Mouse (Mus musculus) forebrain, embryonic 16.5 days (tissue): ENCODE measurements at regions not wholly inside any gene's neighbourhood (a gene's known extent, or its start where the extent isn't known, plus 50 kb on each side); places are given as distances from the start of the nearest gene placed in this dataset.

Source experiments
- ATAC-seq: fragments of 200-750 bp; cut with Nextera tagmentation; 2 replicates; pipeline ENCODE4 v1.8.0; 2017; ENCODE audit warnings: mild to moderate bottlenecking, moderate library complexity
- H3K27ac ChIP-seq: fragments of 300-500 bp; sonication (generic); 2 replicates; pipeline ENCODE4 v1.5.1; 2014; ENCODE audit warnings: low read length, control low read depth
- H3K27me3 ChIP-seq: fragments of 300-500 bp; sonication (generic); replicated peaks from 2 replicates; pipeline ENCODE4 v1.6.1; 2014; ENCODE audit warnings: low read length; ENCODE audit not compliant: control insufficient read depth, insufficient read depth
- H3K36me3 ChIP-seq: fragments of 300-500 bp; sonication (generic); 2 replicates; pipeline ENCODE4 v1.6.1; 2014; ENCODE audit not compliant: control insufficient read depth, insufficient read depth
- H3K4me1 ChIP-seq: fragments of 300-500 bp; sonication (generic); replicated peaks from 2 replicates; pipeline ENCODE4 v1.6.1; 2014; ENCODE audit warnings: low read length; ENCODE audit not compliant: control insufficient read depth, insufficient read depth
- H3K4me2 ChIP-seq: fragments of 300-500 bp; sonication (generic); 2 replicates; pipeline ENCODE4 v1.6.1; 2014; ENCODE audit warnings: mild to moderate bottlenecking, low read length, control low read depth
- H3K4me3 ChIP-seq: fragments of 300-500 bp; sonication (generic); replicated peaks from 2 replicates; pipeline ENCODE4 v1.5.1; 2014; ENCODE audit warnings: mild to moderate bottlenecking, low read length, control low read depth
- H3K9ac ChIP-seq: fragments of 300-500 bp; sonication (generic); replicated peaks from 2 replicates; pipeline ENCODE4 v1.6.1; 2014; ENCODE audit warnings: low read depth, low read length, control low read depth
- H3K9me3 ChIP-seq: fragments of 300-500 bp; sonication (generic); 2 replicates; pipeline ENCODE4 v1.6.1; 2016; ENCODE audit warnings: low read length; ENCODE audit not compliant: control insufficient read depth
- WGBS: fragments of 180-500 bp; shearing (Covaris S2); extraction: QIAGEN DNeasy Blood & Tissue Kit; methylation state at CpG from one replicate; pipeline ENCODE4 v1.1.7; 2014; 5-methylcytosine and 5-hydroxymethylcytosine counted together

GRCm38 (mm10) chr13:28644846-28645574 is 308.5 kb downstream of the Sox4 start:
- no peak overlapping the region for H3K4me2 ChIP-seq
- no peaks in the 10 kb centered on the region for H3K4me1 ChIP-seq
- H3K9ac ChIP-seq: no peak overlapping the region
- no peaks in the 10 kb centered on the region for H3K27me3 ChIP-seq
- no peak for ATAC-seq
- H3K36me3 ChIP-seq: no peaks in the 10 kb centered on the region
- no peak overlapping the region for H3K27ac ChIP-seq
- 67% methylated on average over 3 of the region's 3 CpGs for WGBS
- no peak overlapping the region for H3K4me3 ChIP-seq
- H3K9me3 ChIP-seq: no peaks in the 10 kb centered on the region

DNA sequence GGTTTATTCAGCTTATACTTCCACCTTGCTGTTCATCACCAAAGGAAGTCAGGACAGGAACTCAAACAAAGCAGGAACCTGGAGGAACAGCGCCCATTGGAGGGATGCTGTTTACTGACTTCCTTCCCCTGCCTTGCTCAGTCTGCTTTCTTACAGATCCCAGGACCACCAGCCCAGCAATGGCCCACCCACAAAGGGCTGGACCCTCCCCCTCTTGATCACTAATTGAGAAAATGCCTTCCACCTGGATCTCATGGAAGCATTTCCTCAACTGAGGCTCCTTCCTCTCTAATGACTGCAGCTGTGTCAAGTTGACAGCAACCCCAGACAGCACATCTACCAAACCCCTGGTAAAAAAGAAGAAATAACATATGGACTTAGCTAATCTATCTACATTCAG is 312.7 kb downstream of the Sox4 start:
- H3K9ac ChIP-seq: no peak overlapping the region
- no peaks in the 10 kb centered on the region for H3K9me3 ChIP-seq
- no peaks in the 10 kb centered on the region for H3K36me3 ChIP-seq
- no peak for ATAC-seq
- H3K4me1 ChIP-seq: peaks cover under 1% of the 10 kb centered on the region; the same call in 1 of the 2 replicates
- WGBS: 84% methylated on average over 1 of the region's 1 CpGs
- no peak overlapping the region for H3K27ac ChIP-seq
- H3K4me3 ChIP-seq: no peak overlapping the region
- no peaks in the 10 kb centered on the region for H3K27me3 ChIP-seq
- no peak overlapping the region for H3K4me2 ChIP-seq

DNA sequence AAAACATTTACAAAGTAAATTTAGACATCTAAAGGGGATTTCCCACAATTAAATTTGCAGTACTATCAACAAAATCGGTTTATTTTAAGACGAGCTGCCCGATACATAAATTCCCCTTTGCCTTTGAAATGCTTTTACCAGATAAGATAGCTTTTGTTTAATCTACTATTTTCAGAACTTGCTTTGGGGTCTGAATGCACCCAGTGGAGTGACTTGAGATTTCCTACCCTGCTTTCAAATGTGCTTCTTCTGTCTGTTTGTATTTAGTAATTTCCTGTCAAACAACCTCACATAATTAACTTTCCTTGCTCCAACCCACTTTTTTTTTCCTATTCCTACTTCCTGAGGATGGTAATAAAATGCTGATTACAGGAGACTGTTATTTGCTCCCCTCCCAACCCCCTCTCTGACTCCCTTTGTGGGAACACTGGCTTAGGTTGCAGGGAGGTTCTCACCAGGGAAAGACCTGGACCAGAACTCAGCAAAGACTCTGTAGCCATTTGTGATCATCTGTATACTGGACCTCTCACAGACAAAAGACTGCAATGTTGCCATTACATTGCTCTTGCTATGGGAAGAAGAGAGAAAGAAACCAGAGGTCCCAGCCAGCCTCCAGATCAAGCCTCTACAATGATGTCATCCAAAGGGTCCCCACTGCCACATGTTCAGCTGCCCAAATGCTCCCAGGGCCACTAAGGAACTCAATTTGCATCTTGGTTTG is 318.1 kb downstream of the Sox4 start:
- no peak for ATAC-seq

DNA sequence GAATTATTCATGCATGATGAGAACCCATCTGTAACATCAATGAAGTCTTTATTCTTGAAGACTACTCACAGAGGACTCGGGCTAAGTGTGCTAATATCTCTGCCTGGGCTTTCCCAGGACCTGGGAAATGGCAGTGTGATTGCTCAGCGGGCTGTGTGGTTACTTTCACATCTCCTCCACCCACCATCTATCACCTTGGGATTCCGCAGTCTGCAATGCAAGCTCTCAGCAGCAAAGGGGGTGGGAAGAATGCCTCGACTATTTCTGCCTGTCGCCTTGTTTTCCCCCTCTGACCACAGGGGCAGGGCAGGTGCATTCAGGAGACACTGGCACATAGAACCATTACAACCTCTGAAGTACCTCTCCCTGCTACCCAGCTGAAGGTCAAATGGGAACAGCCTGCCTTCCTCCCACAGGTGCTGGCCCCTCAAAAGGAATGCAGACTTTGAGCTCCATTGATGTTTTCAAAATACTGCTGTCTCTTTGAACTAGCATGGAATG is 319.9 kb downstream of the Sox4 start:
- ATAC-seq: no peak
- no peak overlapping the region for H3K4me2 ChIP-seq

More for the DNA sequence above, 318.1 kb downstream of the Sox4 start:
- Histone ChIP-seq H3K4me3 (no peak overlapping the region), H3K36me3 (no peaks in the 10 kb centered on the region), H3K27ac (no peak overlapping the region), H3K9ac (no peak overlapping the region), H3K4me1 (peaks cover 7% of the 10 kb centered on the region), H3K27me3 (no peaks in the 10 kb centered on the region), H3K9me3 (no peaks in the 10 kb centered on the region), H3K4me2 (no peak overlapping the region)
- WGBS: 79% methylated on average over 3 of the region's 3 CpGs

DNA sequence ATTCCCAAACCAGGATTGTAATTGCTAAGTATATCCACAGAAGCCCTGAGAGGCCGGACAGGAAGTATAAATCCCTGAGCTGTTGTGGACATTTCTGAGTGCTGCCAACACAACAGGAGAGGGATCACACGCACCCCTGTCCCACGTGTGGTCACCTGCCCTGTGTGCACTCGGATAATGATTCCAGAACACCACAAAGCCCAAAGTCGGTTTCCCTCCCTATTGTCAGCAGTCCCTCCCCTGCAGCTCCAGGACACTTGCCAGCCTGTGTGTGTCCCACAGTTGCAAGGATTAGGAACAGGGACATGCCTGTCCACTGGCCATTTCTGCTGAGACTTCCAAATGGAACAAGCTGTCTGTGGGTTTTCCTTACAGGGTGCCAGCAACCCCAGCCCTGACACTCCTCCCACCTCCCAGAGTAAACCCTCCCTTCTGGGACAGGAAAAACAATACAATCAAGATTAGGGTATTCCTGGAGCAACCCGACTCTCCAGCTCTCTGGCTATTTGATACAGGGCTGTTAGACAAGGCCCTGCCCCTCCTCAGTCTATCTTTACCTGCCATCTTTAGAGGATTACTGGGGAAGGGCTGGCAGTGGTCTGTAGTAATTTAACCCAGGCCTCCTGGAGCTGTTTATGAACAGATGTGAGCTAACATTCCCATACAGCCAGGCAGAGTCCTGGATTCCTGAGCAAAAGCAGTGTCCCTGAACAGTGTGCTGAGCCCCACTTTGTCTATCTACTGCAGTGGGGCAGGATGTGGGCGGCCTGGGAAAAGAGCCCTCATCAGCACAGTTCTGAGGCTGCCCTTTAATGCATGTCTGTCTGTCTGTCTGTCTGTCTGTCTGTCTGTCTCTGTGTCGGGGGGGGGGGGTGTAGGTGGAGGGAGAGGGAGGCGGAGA is 323.8 kb downstream of the Sox4 start:
- H3K4me3 ChIP-seq: no peak overlapping the region
- no peak overlapping the region for H3K4me2 ChIP-seq
- no peaks in the 10 kb centered on the region for H3K27me3 ChIP-seq
- ATAC-seq: peak; percentile 29
- peak overlapping the region; percentile 27; the same call in 1 of the 2 replicates for H3K27ac ChIP-seq
- peaks cover 19% of the 10 kb centered on the region for H3K4me1 ChIP-seq
- 38% methylated on average over 9 of the region's 9 CpGs for WGBS
- no peaks in the 10 kb centered on the region for H3K36me3 ChIP-seq
- no peaks in the 10 kb centered on the region for H3K9me3 ChIP-seq
- H3K9ac ChIP-seq: 0 out of 2 replicates have a peak overlapping the region, but pooled peaks have one; percentile 5

More for the DNA sequence above, 319.9 kb downstream of the Sox4 start:
- no peak overlapping the region for H3K27ac ChIP-seq
- no peak overlapping the region for H3K9ac ChIP-seq
- peaks cover 20% of the 10 kb centered on the region for H3K4me1 ChIP-seq
- no peaks in the 10 kb centered on the region for H3K9me3 ChIP-seq
- no peak overlapping the region for H3K4me3 ChIP-seq
- H3K36me3 ChIP-seq: no peaks in the 10 kb centered on the region
- WGBS: 7% methylated on average over 5 of the region's 5 CpGs
- no peaks in the 10 kb centered on the region for H3K27me3 ChIP-seq

- H3K27me3 ChIP-seq: no peaks in the 10 kb centered on the region
- no peak overlapping the region for H3K9ac ChIP-seq
- H3K4me1 ChIP-seq: peaks cover 19% of the 10 kb centered on the region
- no peaks in the 10 kb centered on the region for H3K9me3 ChIP-seq
- no peak overlapping the region for H3K4me3 ChIP-seq
- H3K36me3 ChIP-seq: no peaks in the 10 kb centered on the region
- H3K27ac ChIP-seq: no peak overlapping the region
- H3K4me2 ChIP-seq: no peak overlapping the region
- WGBS: 57% methylated on average over 8 of the region's 8 CpGs
- no peak for ATAC-seq
Observed at GRCm38 (mm10) chr13:28628751-28629150, 324.8 kb downstream of the Sox4 start.

DNA sequence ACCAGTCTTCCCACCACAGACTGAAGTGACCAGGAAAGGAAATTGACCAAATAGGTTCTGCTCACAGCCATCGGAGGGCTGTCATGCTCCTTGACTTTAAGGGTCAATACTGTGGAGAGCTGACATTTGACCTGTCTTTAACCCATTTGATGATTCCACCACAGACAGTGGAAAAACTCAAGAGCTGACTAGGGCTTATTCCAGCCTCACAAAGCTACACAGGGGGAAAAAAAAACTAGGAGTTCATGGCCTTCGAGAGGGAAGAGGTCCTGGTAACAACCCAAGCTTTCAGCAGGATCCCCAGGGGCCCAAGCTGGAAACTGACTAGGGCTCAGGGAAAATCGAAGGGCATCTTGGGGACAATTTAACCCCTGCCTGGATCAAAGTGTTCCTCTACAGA is 334.6 kb downstream of the Sox4 start:
- no peaks in the 10 kb centered on the region; the same call in 1 of the 2 replicates for H3K4me1 ChIP-seq
- no peak overlapping the region for H3K27ac ChIP-seq
- WGBS: 57% methylated on average over 3 of the region's 3 CpGs
- H3K27me3 ChIP-seq: no peaks in the 10 kb centered on the region
- H3K36me3 ChIP-seq: no peaks in the 10 kb centered on the region
- H3K4me2 ChIP-seq: no peak overlapping the region
- no peak overlapping the region for H3K9ac ChIP-seq
- no peaks in the 10 kb centered on the region for H3K9me3 ChIP-seq
- no peak overlapping the region for H3K4me3 ChIP-seq
- no peak for ATAC-seq

DNA sequence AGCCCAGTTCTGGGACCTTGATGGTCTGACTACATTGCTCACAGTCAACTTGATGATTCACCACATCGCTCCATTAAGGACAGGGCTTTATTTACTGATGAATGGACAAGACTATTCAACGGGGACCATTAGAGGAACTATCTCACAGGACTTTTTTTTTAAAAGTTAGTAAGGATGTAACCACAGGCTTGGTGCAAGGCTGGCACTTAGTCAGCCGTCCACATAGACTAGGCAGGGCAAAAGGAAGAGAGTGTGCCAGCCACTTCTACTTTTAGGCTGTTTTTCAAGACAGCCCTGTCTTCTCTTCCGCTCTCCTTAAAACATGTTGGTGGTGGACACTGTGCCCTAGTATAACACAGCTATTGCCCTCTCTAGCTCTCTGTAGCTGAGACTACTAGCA is 336.0 kb downstream of the Sox4 start:
- H3K9me3 ChIP-seq: no peaks in the 10 kb centered on the region
- WGBS: 90% methylated on average over 4 of the region's 4 CpGs
- no peak for ATAC-seq
- 0 out of 2 replicates have a peak, but pooled peaks cover 2% of the 10 kb centered on the region for H3K36me3 ChIP-seq
- H3K4me3 ChIP-seq: no peak overlapping the region
- no peak overlapping the region for H3K9ac ChIP-seq
- no peak overlapping the region for H3K27ac ChIP-seq
- H3K4me2 ChIP-seq: no peak overlapping the region
- no peaks in the 10 kb centered on the region; the same call in 1 of the 2 replicates for H3K4me1 ChIP-seq
- no peaks in the 10 kb centered on the region for H3K27me3 ChIP-seq
